Mouse (Mus musculus): ENCODE data around the gene Adgrf5. TPM values are rescaled to one million over a fixed set of nuclear protein-coding genes. Genes with fewer than 3 reads are reported as not detected.

The Adgrf5 gene
- polyA plus RNA-seq, 1 experiment from 2014 or later: 51.1 TPM

DNA sequence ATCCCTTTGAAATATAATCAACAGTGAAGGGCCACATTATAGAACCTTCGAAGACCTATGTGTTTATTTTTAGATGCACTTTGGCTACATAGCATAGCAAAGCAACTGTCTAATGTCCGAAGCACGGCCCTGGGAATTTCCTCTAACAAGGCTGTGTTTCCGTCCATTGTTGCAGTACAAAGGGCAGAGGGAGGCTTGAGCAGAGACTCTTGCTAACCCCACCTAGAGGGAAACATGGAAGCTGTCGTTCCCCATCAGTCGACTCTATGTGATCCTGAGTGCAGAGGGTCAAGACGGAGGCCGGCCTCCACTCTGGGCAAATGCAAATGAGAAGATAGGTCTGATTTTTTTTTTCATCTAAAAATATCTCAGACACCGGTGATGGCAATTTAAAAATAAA lies 6.2 kb downstream of the Adgrf5 start:
- H3K27ac ChIP-seq (ENCODE audit: low read length): peak overlapping the region; percentile 68
- ATAC-seq (peak; percentile 76), DNase-seq (ENCODE audit: low spot score) (peak; percentile 72)
- H3K4me3 ChIP-seq (ENCODE audit: low read depth, low read length): no peak overlapping the region
- 0 out of 2 replicates have a peak, but pooled peaks cover 3% of the 10 kb centered on the region for H3K4me1 ChIP-seq (ENCODE audit: insufficient read depth, low read depth, low read length)
- TF ChIP-seq EP300 (IDR thresholded peaks at IDR 0.05): peak; percentile 95
- peak; percentile 41; the same call in 1 of the 2 replicates for TF ChIP-seq CTCF (IDR thresholded peaks at IDR 0.05)
- no peaks in the 10 kb centered on the region for H3K9me3 ChIP-seq (ENCODE audit: low read length)
- H3K27me3 ChIP-seq (replicated peaks; ENCODE audit: insufficient read depth, low read length): no peaks in the 10 kb centered on the region
- WGBS: 55% methylated on average over 9 of the region's 9 CpGs
- H3K9ac ChIP-seq (replicated peaks; ENCODE audit: low read depth): no peak overlapping the region
- H3K4me2 ChIP-seq (replicated peaks; ENCODE audit: low read depth, low read length): no peak overlapping the region
- no peaks in the 10 kb centered on the region for H3K36me3 ChIP-seq (ENCODE audit: insufficient read depth, low read length)

DNA sequence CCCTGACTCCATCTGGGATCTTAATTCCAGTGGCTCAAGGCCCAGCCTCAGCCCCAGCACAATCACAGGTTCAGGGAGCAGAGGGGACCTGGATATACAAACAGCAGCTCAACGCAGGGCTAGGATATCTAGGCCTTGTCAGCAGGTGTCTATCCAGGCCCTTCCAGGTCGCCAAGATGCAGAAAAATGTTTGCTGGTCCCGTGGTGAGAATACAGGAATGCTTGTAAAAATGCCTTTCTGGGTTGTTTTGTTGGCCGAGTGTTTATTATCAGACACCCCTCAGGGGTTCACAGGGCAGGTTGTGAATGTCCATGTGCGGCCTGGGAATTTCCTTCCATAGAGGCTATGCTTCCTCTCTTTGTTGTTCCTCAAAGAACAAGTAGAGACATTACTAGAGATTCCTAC lies 7.9 kb downstream of the Adgrf5 start:
- Histone ChIP-seq H3K27me3 (replicated peaks; ENCODE audit: insufficient read depth, low read length) (no peaks in the 10 kb centered on the region), H3K27ac (ENCODE audit: low read length) (0 out of 2 replicates have a peak overlapping the region, but pooled peaks have one; percentile 22), H3K4me3 (ENCODE audit: low read depth, low read length) (no peak overlapping the region), H3K4me2 (replicated peaks; ENCODE audit: low read depth, low read length) (no peak overlapping the region), H3K36me3 (ENCODE audit: insufficient read depth, low read length) (no peaks in the 10 kb centered on the region), H3K4me1 (ENCODE audit: insufficient read depth, low read depth, low read length) (peaks cover 11% of the 10 kb centered on the region; the same call in 1 of the 2 replicates), H3K9me3 (ENCODE audit: low read length) (no peaks in the 10 kb centered on the region), H3K9ac (replicated peaks; ENCODE audit: low read depth) (no peak overlapping the region)
- no peak for TF ChIP-seq CTCF (IDR thresholded peaks at IDR 0.05)
- no peak for TF ChIP-seq EP300 (IDR thresholded peaks at IDR 0.05)
- WGBS: 47% methylated on average over 5 of the region's 5 CpGs
- ATAC-seq (no peak), DNase-seq (ENCODE audit: low spot score) (no peak)

DNA sequence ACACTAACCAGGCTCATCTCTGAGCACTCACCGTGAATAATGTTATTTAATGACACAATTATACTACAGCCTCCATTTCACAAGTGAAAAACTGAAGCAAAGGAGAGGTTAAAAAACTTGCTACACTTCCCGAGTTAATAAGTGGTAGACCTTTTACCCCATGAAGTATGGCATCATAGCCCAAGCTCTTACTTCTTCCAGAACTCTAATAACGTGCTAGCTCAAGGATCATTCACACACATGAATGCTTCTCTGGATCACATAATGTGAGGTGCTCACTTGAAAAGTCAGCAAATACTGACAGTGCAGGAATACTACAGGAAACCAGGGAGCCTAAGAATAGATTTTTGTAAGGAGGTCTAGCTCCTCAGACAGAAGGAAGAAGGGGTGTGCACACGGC lies 12.4 kb downstream of the Adgrf5 start:
- H3K9ac ChIP-seq (replicated peaks; ENCODE audit: low read depth): no peak overlapping the region
- H3K27me3 ChIP-seq (replicated peaks; ENCODE audit: insufficient read depth, low read length): no peaks in the 10 kb centered on the region
- no peaks in the 10 kb centered on the region for H3K9me3 ChIP-seq (ENCODE audit: low read length)
- TF ChIP-seq EP300 (IDR thresholded peaks at IDR 0.05) (peak; percentile 63), CTCF (IDR thresholded peaks at IDR 0.05) (no peak)
- 37% methylated on average over 4 of the region's 4 CpGs for WGBS
- H3K4me2 ChIP-seq (replicated peaks; ENCODE audit: low read depth, low read length): no peak overlapping the region
- 0 out of 2 replicates have a peak overlapping the region, but pooled peaks have one; percentile 43 for H3K27ac ChIP-seq (ENCODE audit: low read length)
- peak; percentile 61 for ATAC-seq
- peak; percentile 71 for DNase-seq (ENCODE audit: low spot score)
- H3K36me3 ChIP-seq (ENCODE audit: insufficient read depth, low read length): no peaks in the 10 kb centered on the region
- no peak overlapping the region for H3K4me3 ChIP-seq (ENCODE audit: low read depth, low read length)
- H3K4me1 ChIP-seq (ENCODE audit: insufficient read depth, low read depth, low read length): peaks cover 39% of the 10 kb centered on the region

DNA sequence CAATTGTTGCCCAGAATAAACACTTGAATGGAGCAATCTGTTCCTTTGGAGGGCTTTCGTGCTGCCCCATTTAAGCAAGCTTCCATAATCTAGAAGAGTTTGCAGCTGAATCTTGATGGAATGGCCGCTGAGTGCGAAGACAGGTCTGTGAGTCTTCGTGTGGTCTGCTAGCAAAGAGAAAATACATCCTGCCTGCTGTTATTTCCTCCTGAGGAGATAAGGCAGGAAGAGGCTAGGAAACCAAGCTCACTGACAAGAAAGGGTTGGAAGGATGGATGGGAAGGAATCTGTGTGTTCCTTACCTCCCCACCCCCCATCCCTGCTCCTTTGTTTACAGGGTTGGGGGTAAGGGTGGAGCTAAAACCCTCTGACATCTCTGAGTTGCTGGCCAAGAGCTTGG lies 13.8 kb downstream of the Adgrf5 start:
- no peak overlapping the region for H3K9ac ChIP-seq (replicated peaks; ENCODE audit: low read depth)
- no peaks in the 10 kb centered on the region for H3K9me3 ChIP-seq (ENCODE audit: low read length)
- TF ChIP-seq EP300 (IDR thresholded peaks at IDR 0.05): peak; percentile 92; the same call in 1 of the 2 replicates
- TF ChIP-seq CTCF (IDR thresholded peaks at IDR 0.05): no peak
- DNase-seq (ENCODE audit: low spot score): peak; percentile 72
- H3K27me3 ChIP-seq (replicated peaks; ENCODE audit: insufficient read depth, low read length): no peaks in the 10 kb centered on the region
- H3K4me1 ChIP-seq (ENCODE audit: insufficient read depth, low read depth, low read length): peaks cover 39% of the 10 kb centered on the region
- peak overlapping the region; percentile 76 for H3K27ac ChIP-seq (ENCODE audit: low read length)
- ATAC-seq: peak; percentile 72
- H3K4me3 ChIP-seq (ENCODE audit: low read depth, low read length): no peak overlapping the region
- peak overlapping the region; percentile 29 for H3K4me2 ChIP-seq (replicated peaks; ENCODE audit: low read depth, low read length)
- H3K36me3 ChIP-seq (ENCODE audit: insufficient read depth, low read length): no peaks in the 10 kb centered on the region
- WGBS: 18% methylated on average over 4 of the region's 4 CpGs

DNA sequence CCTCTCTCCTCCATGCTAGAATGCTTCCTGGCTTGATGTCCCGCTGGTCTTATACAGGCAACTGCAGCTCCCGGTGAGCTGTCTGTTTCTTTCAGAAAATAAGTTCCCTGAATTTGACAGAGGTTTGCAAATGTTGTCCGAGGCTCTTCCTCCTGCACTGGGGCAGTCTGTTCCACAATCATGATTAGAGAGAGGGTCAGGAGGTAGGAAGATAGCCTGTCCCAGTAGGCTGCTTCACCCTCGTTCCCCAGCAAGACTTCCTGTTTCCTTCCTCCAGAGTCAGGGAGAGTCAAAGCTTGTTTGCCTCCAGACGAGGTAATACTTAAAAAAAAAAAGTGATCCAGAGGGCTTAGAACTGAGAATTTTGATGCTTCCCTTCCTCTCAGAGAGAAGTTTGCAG lies 16.3 kb downstream of the Adgrf5 start:
- H3K27ac ChIP-seq (ENCODE audit: low read length): peak overlapping the region; percentile 57
- H3K4me1 ChIP-seq (ENCODE audit: insufficient read depth, low read depth, low read length): peaks cover 39% of the 10 kb centered on the region
- WGBS: 37% methylated on average over 5 of the region's 5 CpGs
- H3K36me3 ChIP-seq (ENCODE audit: insufficient read depth, low read length): no peaks in the 10 kb centered on the region
- DNase-seq (ENCODE audit: low spot score) (no peak), ATAC-seq (no peak)
- no peak overlapping the region for H3K9ac ChIP-seq (replicated peaks; ENCODE audit: low read depth)
- H3K4me2 ChIP-seq (replicated peaks; ENCODE audit: low read depth, low read length): no peak overlapping the region
- TF ChIP-seq EP300 (IDR thresholded peaks at IDR 0.05) (0 out of 2 replicates have a peak, but pooled peaks have one; percentile 14), CTCF (IDR thresholded peaks at IDR 0.05) (no peak)
- no peaks in the 10 kb centered on the region for H3K9me3 ChIP-seq (ENCODE audit: low read length)
- no peak overlapping the region for H3K4me3 ChIP-seq (ENCODE audit: low read depth, low read length)
- H3K27me3 ChIP-seq (replicated peaks; ENCODE audit: insufficient read depth, low read length): no peaks in the 10 kb centered on the region

DNA sequence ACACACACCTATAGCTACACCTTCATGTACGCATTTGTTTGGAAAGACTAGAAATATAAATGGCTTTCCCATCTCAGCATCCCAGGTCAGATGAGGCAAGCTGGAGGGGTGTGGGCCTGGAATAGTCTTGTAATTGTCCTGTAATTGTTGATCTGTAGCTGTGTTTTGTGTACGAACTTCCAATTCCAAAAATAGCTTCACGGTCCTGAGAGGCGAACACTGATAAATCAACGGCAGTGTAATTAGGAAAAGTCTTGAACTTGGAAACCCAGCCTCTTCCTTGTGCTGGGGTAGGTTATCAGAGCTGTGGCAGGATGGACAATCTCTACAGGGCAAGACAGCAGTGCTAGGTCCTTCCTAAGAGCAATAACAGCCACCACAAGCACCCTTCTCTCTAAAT lies 18.5 kb downstream of the Adgrf5 start:
- Histone ChIP-seq H3K27ac (ENCODE audit: low read length) (0 out of 2 replicates have a peak overlapping the region, but pooled peaks have one; percentile 22), H3K4me1 (ENCODE audit: insufficient read depth, low read depth, low read length) (peaks cover 29% of the 10 kb centered on the region), H3K9ac (replicated peaks; ENCODE audit: low read depth) (no peak overlapping the region), H3K4me2 (replicated peaks; ENCODE audit: low read depth, low read length) (no peak overlapping the region), H3K27me3 (replicated peaks; ENCODE audit: insufficient read depth, low read length) (no peaks in the 10 kb centered on the region), H3K9me3 (ENCODE audit: low read length) (no peaks in the 10 kb centered on the region), H3K4me3 (ENCODE audit: low read depth, low read length) (no peak overlapping the region), H3K36me3 (ENCODE audit: insufficient read depth, low read length) (no peaks in the 10 kb centered on the region)
- 57% methylated on average over 5 of the region's 5 CpGs for WGBS
- TF ChIP-seq EP300 (IDR thresholded peaks at IDR 0.05) (0 out of 2 replicates have a peak, but pooled peaks have one; percentile 22), CTCF (IDR thresholded peaks at IDR 0.05) (no peak)
- ATAC-seq (no peak; the same call in 1 of the 2 replicates), DNase-seq (ENCODE audit: low spot score) (no peak)
